ENCODE assay signal across 20 mouse cellular contexts in the genomic region with DNA sequence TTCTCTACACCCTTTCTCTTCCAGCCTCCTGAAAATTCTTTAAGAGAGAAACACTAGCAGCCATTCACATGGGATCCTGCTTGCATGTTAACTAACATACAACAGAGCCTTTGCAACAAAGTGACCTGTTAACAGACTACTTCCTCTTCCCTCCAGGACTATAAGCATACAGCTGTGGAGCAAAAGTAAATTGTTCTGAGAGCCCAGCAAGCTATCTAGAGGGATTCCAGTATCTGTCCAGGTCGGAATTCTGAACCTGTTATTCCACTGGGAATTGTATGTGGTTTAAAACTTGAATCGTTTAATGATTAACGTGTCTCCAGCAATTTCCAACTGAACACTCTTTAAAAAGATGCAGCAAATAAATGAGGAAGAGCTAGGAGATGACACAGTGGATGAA.
"Had no signal": no experiment of that assay in that cellular context is flagged by ENCODE, and none has a peak within 500 bp of the region (broad histone marks: within the 10 kb centered on the region; RNA-seq: fewer than 3 reads in every experiment).

No protein-coding gene starts in this region.

- H3K27ac ChIP-seq: lung, embryonic 15.5 days; macrophage; midbrain, embryonic 13.5 days; midbrain, embryonic 15.5 days; neural tube, embryonic 12.5 days had no signal

- ATAC-seq: liver, postnatal 0 days; lung, postnatal 0 days; midbrain, embryonic 13.5 days; midbrain, embryonic 15.5 days had no signal

- DNase-seq: liver, postnatal 0 days; lung, adult 2 months; lung, postnatal 14 days; lung, postnatal 36 days; retina, postnatal 1 day; right cerebral cortex, adult 18-20 months; right cerebral cortex, postnatal 25 days; right cerebral cortex, postnatal 4 days; spleen, adult 18-20 months; thymus, adult 2 months; thymus, postnatal 25 days; thymus, postnatal 4 days had no signal

- H3K9ac ChIP-seq: liver, postnatal 0 days; lung, embryonic 15.5 days; midbrain, embryonic 13.5 days; midbrain, embryonic 15.5 days; neural tube, embryonic 12.5 days had no signal

- H3K4me3 ChIP-seq: lung, embryonic 15.5 days; megakaryocyte, embryonic 14.5 days; midbrain, embryonic 13.5 days; midbrain, embryonic 15.5 days; neural tube, embryonic 12.5 days had no signal

- H3K36me3 ChIP-seq: lung, embryonic 15.5 days; midbrain, embryonic 13.5 days; midbrain, embryonic 15.5 days; neural tube, embryonic 12.5 days had no signal

- H3K4me2 ChIP-seq: lung, embryonic 15.5 days; midbrain, embryonic 11.5 days; midbrain, embryonic 13.5 days; midbrain, embryonic 15.5 days; neural tube, embryonic 12.5 days had no signal

- H3K4me1 ChIP-seq: lung, embryonic 15.5 days; megakaryocyte, embryonic 14.5 days; midbrain, embryonic 13.5 days; neural tube, embryonic 12.5 days had no signal

- H3K9me3 ChIP-seq: lung, embryonic 15.5 days; midbrain, embryonic 15.5 days; neural tube, embryonic 12.5 days had no signal

- H3K27me3 ChIP-seq: lung, embryonic 15.5 days; megakaryocyte, embryonic 14.5 days; midbrain, embryonic 13.5 days; midbrain, embryonic 15.5 days; neural tube, embryonic 12.5 days had no signal
